Mouse (Mus musculus) hindbrain, embryonic 16.5 days (tissue): ENCODE results near the gene Fstl3. TPM values are rescaled to one million over a fixed set of nuclear protein-coding genes. Genes with fewer than 3 reads are reported as not detected.
A peak's percentile ranks its signal among the peaks of the same experiment; 100 is the strongest.

ENCODE experiments used
- ATAC-seq: fragments of 200-750 bp; cut with Nextera tagmentation; 2 replicates; pipeline ENCODE4 v1.8.0; 2017; ENCODE audit warnings: moderate TSS enrichment, moderate library complexity
- H3K27ac ChIP-seq: fragments of 300-500 bp; sonication (generic); 2 replicates; pipeline ENCODE4 v1.5.1; 2014; ENCODE audit warnings: low read depth, mild to moderate bottlenecking, control low read depth, low read length, moderate library complexity
- H3K27me3 ChIP-seq: fragments of 300-500 bp; sonication (generic); replicated peaks from 2 replicates; pipeline ENCODE4 v1.6.1; 2014; ENCODE audit warnings: low read length; ENCODE audit not compliant: control insufficient read depth, insufficient read depth
- H3K36me3 ChIP-seq: fragments of 300-500 bp; sonication (generic); 2 replicates; pipeline ENCODE4 v1.6.1; 2014; ENCODE audit warnings: mild to moderate bottlenecking, low read length, moderate library complexity, mixed read lengths; ENCODE audit not compliant: control insufficient read depth, insufficient read depth
- H3K4me1 ChIP-seq: fragments of 300-500 bp; sonication (generic); 2 replicates; pipeline ENCODE4 v1.6.1; 2014; ENCODE audit warnings: low read depth, low read length; ENCODE audit not compliant: control insufficient read depth, insufficient read depth
- H3K4me2 ChIP-seq: fragments of 300-500 bp; sonication (generic); 2 replicates; pipeline ENCODE4 v1.6.1; 2014; ENCODE audit warnings: mild to moderate bottlenecking, low read length, control low read depth, moderate library complexity
- H3K4me3 ChIP-seq: fragments of 300-500 bp; sonication (generic); 2 replicates; pipeline ENCODE4 v1.5.1; 2014; ENCODE audit warnings: mild to moderate bottlenecking, low read length, control low read depth, moderate library complexity
- H3K9ac ChIP-seq: fragments of 300-500 bp; sonication (generic); 2 replicates; pipeline ENCODE4 v1.6.1; 2014; ENCODE audit warnings: low read depth, mild to moderate bottlenecking, control low read depth, low read length, moderate library complexity
- H3K9me3 ChIP-seq: fragments of 300-500 bp; sonication (generic); 2 replicates; pipeline ENCODE4 v1.6.1; 2014; ENCODE audit warnings: mild to moderate bottlenecking, low read length, moderate library complexity; ENCODE audit not compliant: control insufficient read depth
- WGBS: fragments of 180-500 bp; shearing (Covaris S2); extraction: QIAGEN DNeasy Blood & Tissue Kit; methylation state at CpG from one replicate; pipeline ENCODE4 v1.1.7; 2014; 5-methylcytosine and 5-hydroxymethylcytosine counted together
- polyA plus RNA-seq: library from polyadenylated mRNA; unstranded; fragments of >200 nt; fragmentation: Nextera tagmentation; extraction: Ambion mirVana; gene quantifications from 2 replicates; pipeline ENCODE4 v1.2.1, GENCODE M21; 2015

Gene Fstl3
- polyA plus RNA-seq, 1 experiment from 2014 or later, result 3.0 TPM

GRCm38 (mm10) chr10:79790861-79791260, 13.8 kb downstream of the Fstl3 start, which contains the start of gene Prss57:
Prss57 (minus strand) TSS chr10:79790961.
- WGBS, result 87% methylated on average over 4 of the region's 4 CpGs
- no peaks in the 10 kb centered on the region for H3K9me3 ChIP-seq
- no peaks in the 10 kb centered on the region for H3K36me3 ChIP-seq
- no peak within 1 kb of the TSS for H3K4me2 ChIP-seq
- H3K4me1 ChIP-seq, result peaks cover 10% of the 10 kb centered on the region
- no peak within 1 kb of the TSS for H3K4me3 ChIP-seq
- H3K27me3 ChIP-seq, result no peaks in the 10 kb centered on the region
- no peak within 1 kb of the TSS for H3K9ac ChIP-seq
- ATAC-seq, result no peak
- no peak within 1 kb of the TSS for H3K27ac ChIP-seq

- peaks cover 23% of the 10 kb centered on the region for H3K4me1 ChIP-seq
- no peak overlapping the region for H3K4me2 ChIP-seq
- no peaks in the 10 kb centered on the region for H3K9me3 ChIP-seq
- no peak overlapping the region for H3K4me3 ChIP-seq
- WGBS, result 86% methylated on average over 5 of the region's 5 CpGs
- no peak for ATAC-seq
- H3K9ac ChIP-seq, result no peak overlapping the region
- H3K36me3 ChIP-seq, result no peaks in the 10 kb centered on the region
- no peaks in the 10 kb centered on the region for H3K27me3 ChIP-seq
- H3K27ac ChIP-seq, result no peak overlapping the region
Measured at GRCm38 (mm10) chr10:79792339-79793040, 15.4 kb downstream of the Fstl3 start.

- 5% methylated on average over 40 of the region's 51 CpGs for WGBS
- H3K4me3 ChIP-seq, result peak within 1 kb of the TSS; percentile 88
- H3K4me2 ChIP-seq, result peak within 1 kb of the TSS; percentile 79
- H3K9ac ChIP-seq, result peak within 1 kb of the TSS; percentile 99
- peak within 1 kb of the TSS; percentile 89 for H3K27ac ChIP-seq
- peak; percentile 69 for ATAC-seq
- H3K36me3 ChIP-seq, result no peaks in the 10 kb centered on the region
- no peaks in the 10 kb centered on the region for H3K9me3 ChIP-seq
- H3K27me3 ChIP-seq, result no peaks in the 10 kb centered on the region
- peaks cover 27% of the 10 kb centered on the region for H3K4me1 ChIP-seq
Measured at GRCm38 (mm10) chr10:79793051-79793737, 16.1 kb downstream of the Fstl3 start, which contains the start of gene Palm. Palm (plus strand) TSS chr10:79793572.

GRCm38 (mm10) chr10:79793738-79794490, 16.8 kb downstream of the Fstl3 start:
- Histone ChIP-seq H3K4me1 (peaks cover 29% of the 10 kb centered on the region), H3K4me3 (peak overlapping the region; percentile 88), H3K9ac (peak overlapping the region; percentile 99), H3K4me2 (peak overlapping the region; percentile 79), H3K9me3 (no peaks in the 10 kb centered on the region), H3K27me3 (no peaks in the 10 kb centered on the region), H3K36me3 (no peaks in the 10 kb centered on the region), H3K27ac (peak overlapping the region; percentile 89)
- peak; percentile 13 for ATAC-seq
- WGBS, result under 1% methylated on average over 32 of the region's 38 CpGs

GRCm38 (mm10) chr10:79794491-79794931, 17.4 kb downstream of the Fstl3 start:
- H3K4me1 ChIP-seq, result peaks cover 29% of the 10 kb centered on the region
- peak overlapping the region; percentile 79 for H3K4me2 ChIP-seq
- H3K9ac ChIP-seq, result peak overlapping the region; percentile 99
- ATAC-seq, result peak; percentile 35
- H3K36me3 ChIP-seq, result no peaks in the 10 kb centered on the region
- H3K27me3 ChIP-seq, result no peaks in the 10 kb centered on the region
- whole genome bisulfite sequencing, result 4% methylated on average over 9 of the region's 10 CpGs
- H3K27ac ChIP-seq, result peak overlapping the region; percentile 89
- no peaks in the 10 kb centered on the region for H3K9me3 ChIP-seq
- peak overlapping the region; percentile 88 for H3K4me3 ChIP-seq

GRCm38 (mm10) chr10:79795905-79796304, 18.8 kb downstream of the Fstl3 start:
- H3K36me3 ChIP-seq, result no peaks in the 10 kb centered on the region
- no peak overlapping the region for H3K27ac ChIP-seq
- no peaks in the 10 kb centered on the region for H3K27me3 ChIP-seq
- peaks cover 29% of the 10 kb centered on the region for H3K4me1 ChIP-seq
- H3K9me3 ChIP-seq, result no peaks in the 10 kb centered on the region
- no peak overlapping the region for H3K9ac ChIP-seq
- no peak overlapping the region for H3K4me3 ChIP-seq
- ATAC-seq, result no peak
- 99% methylated on average over 3 of the region's 3 CpGs for WGBS
- H3K4me2 ChIP-seq, result no peak overlapping the region

GRCm38 (mm10) chr10:79797326-79797725, 20.3 kb downstream of the Fstl3 start:
- Histone ChIP-seq H3K36me3 (no peaks in the 10 kb centered on the region), H3K4me3 (peak overlapping the region; percentile 21; the same call in 1 of the 2 replicates), H3K4me1 (peaks cover 37% of the 10 kb centered on the region), H3K9me3 (no peaks in the 10 kb centered on the region), H3K27ac (0 out of 2 replicates have a peak overlapping the region, but pooled peaks have one; percentile 20), H3K4me2 (peak overlapping the region; percentile 47), H3K27me3 (no peaks in the 10 kb centered on the region), H3K9ac (peak overlapping the region; percentile 43; the same call in 1 of the 2 replicates)
- WGBS, result 35% methylated on average over 15 of the region's 15 CpGs
- no peak for ATAC-seq

GRCm38 (mm10) chr10:79798289-79798928, 21.3 kb downstream of the Fstl3 start:
- H3K4me3 ChIP-seq, result no peak overlapping the region
- H3K36me3 ChIP-seq, result no peaks in the 10 kb centered on the region
- WGBS, result 93% methylated on average over 12 of the region's 12 CpGs
- no peak overlapping the region for H3K27ac ChIP-seq
- peaks cover 44% of the 10 kb centered on the region for H3K4me1 ChIP-seq
- no peak overlapping the region for H3K4me2 ChIP-seq
- no peak for ATAC-seq
- H3K27me3 ChIP-seq, result no peaks in the 10 kb centered on the region
- H3K9me3 ChIP-seq, result no peaks in the 10 kb centered on the region
- H3K9ac ChIP-seq, result no peak overlapping the region
